Mouse (Mus musculus) testis, postnatal 10 days (tissue): ENCODE measurements around the gene Ly6c1.
"Not testable (repeated sequence)": the region's sequence is repeated elsewhere in the genome, so short reads cannot be mapped to it uniquely, and the experiment has no call there.

Source experiments
- DNase-seq: peaks from one replicate; pipeline ENCODE4 v3.0.0; 2021; ENCODE audit warnings: low spot score

Gene Ly6c1

GRCm38 (mm10) chr15:75048642-75049261, at the start of gene Ly6c1:
TSS of gene Ly6c1 (minus strand) at chr15:75048830.
- not testable (repeated sequence) for DNase-seq

GRCm38 (mm10) chr15:75088041-75088440, 39.4 kb upstream of the Ly6c1 start:
- DNase-seq = not testable (repeated sequence)

- no peak for DNase-seq
Measured at GRCm38 (mm10) chr15:75069965-75070364, 21.3 kb upstream of the Ly6c1 start.

- DNase-seq = peak; percentile 87
Measured at GRCm38 (mm10) chr15:75062030-75062574, 13.5 kb upstream of the Ly6c1 start.

GRCm38 (mm10) chr15:75060505-75060904, 11.9 kb upstream of the Ly6c1 start:
- peak; percentile 69 for DNase-seq

- no peak for DNase-seq
Measured at GRCm38 (mm10) chr15:75055985-75056384, 7.4 kb upstream of the Ly6c1 start.

- not testable (repeated sequence) for DNase-seq
Measured at GRCm38 (mm10) chr15:75055425-75055824, 6.8 kb upstream of the Ly6c1 start.

GRCm38 (mm10) chr15:75052414-75052813, 3.8 kb upstream of the Ly6c1 start:
- DNase-seq = not testable (repeated sequence)

GRCm38 (mm10) chr15:75051141-75051540, 2.5 kb upstream of the Ly6c1 start:
- DNase-seq = not testable (repeated sequence)

GRCm38 (mm10) chr15:75050593-75050992, 2.0 kb upstream of the Ly6c1 start:
- not testable (repeated sequence) for DNase-seq

- DNase-seq = not testable (repeated sequence)
Measured at GRCm38 (mm10) chr15:75049811-75050210, 1.2 kb upstream of the Ly6c1 start.

GRCm38 (mm10) chr15:75047970-75048320, 685 bp downstream of the Ly6c1 start:
- not testable (repeated sequence) for DNase-seq

GRCm38 (mm10) chr15:75047313-75047969, 1.2 kb downstream of the Ly6c1 start:
- DNase-seq = not testable (repeated sequence)

- DNase-seq = not testable (repeated sequence)
Measured at GRCm38 (mm10) chr15:75045501-75045900, 3.1 kb downstream of the Ly6c1 start.

- DNase-seq = not testable (repeated sequence)
Measured at GRCm38 (mm10) chr15:75021020-75021759, 27.4 kb downstream of the Ly6c1 start.

- not testable (repeated sequence) for DNase-seq
Measured at GRCm38 (mm10) chr15:75019446-75019845, 29.2 kb downstream of the Ly6c1 start.
